Mouse (Mus musculus) liver, postnatal 0 days (tissue): ENCODE measurements around the gene Zfp786.

Source experiments
- CTCF ChIP-seq: sonication (generic); IDR thresholded peaks from 2 replicates; pipeline ENCODE4 v1.5.1; 2016; ENCODE audit warnings: antibody characterized with exemption, low read depth
- EP300 ChIP-seq: IDR thresholded peaks from 2 replicates; pipeline ENCODE4 v1.6.1; 2016; ENCODE audit warnings: antibody characterized with exemption, low read depth, mild to moderate bottlenecking

DNA sequence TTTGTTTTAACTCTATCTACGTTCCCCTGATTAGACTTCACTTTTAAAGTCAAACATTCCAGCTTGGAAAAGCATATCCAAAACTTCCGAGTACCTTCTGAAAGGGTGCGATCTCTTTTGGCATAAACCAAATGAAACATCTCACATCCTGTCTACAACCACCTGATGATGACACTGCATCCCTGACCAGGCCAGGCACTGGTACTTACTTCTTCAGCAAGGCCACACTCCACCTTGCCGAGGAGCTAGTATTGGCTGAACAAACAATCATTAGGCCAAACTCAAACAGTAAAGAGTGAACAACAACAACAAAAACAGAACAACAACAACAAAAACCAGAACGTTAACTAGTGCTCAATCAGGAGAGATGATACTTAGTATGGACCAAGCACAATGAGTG lies 19.3 kb downstream of the Zfp786 start:
- TF ChIP-seq CTCF (no peak), EP300 (no peak)
